Mouse (Mus musculus): Measurements from ENCODE around the gene Arhgap15. TPM values are rescaled to one million over a fixed set of nuclear protein-coding genes. Genes with fewer than 3 reads are reported as not detected.

The Arhgap15 gene
- total and polyA plus RNA-seq, 3 experiments: 1.5 to 2.8 TPM; not detected in 1

DNA sequence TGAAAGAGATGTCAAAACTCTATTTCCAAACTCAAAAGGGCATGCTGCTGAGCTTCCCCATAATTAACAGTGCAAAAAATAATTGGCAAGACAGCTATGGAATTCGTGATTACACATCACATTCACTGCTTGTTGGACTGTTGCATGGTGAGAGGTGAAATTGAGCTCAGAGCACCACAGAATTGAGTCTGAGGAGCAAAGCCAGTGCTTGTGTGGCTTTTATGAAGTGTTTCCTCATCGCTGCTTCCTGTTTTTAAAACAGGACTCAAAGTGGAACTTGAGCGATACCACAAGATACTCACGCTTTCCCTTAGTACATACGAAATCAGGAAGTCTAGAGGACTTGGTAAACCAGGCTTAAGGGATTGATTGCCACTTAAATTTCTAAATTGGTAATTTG is 24.0 kb downstream of the Arhgap15 start (continued):
- TF ChIP-seq CHD2 (IDR thresholded peaks at IDR 0.05; ENCODE audit: low read length) (no peak), GABPA (IDR thresholded peaks at IDR 0.05; ENCODE audit: low read depth, low read length) (no peak), CHD1 (IDR thresholded peaks at IDR 0.05; ENCODE audit: low read depth, low read length) (no peak), ZC3H11A (IDR thresholded peaks at IDR 0.05; ENCODE audit: low read depth, low read length) (no peak), TAL1 (IDR thresholded peaks at IDR 0.05; ENCODE audit: low read length) (no peak), ELF1 (IDR thresholded peaks at IDR 0.05; ENCODE audit: low read depth, low read length) (peak; percentile 76), USF2 (IDR thresholded peaks at IDR 0.05; ENCODE audit: borderline replicate concordance in 1 of 2, insufficient read depth in 1 of 2, low read depth in 1 of 2, low read length in 2 of 2) (no peak), POLR2AphosphoS2 (IDR thresholded peaks at IDR 0.05; ENCODE audit: low read length) (no peak), TCF12 (IDR thresholded peaks at IDR 0.05; ENCODE audit: low read depth, low read length) (0 out of 2 replicates have a peak, but pooled peaks have one; percentile 19), KAT2A (conservative IDR thresholded peaks at IDR 0.05; ENCODE audit: low read depth, low read length) (no peak), ETS1 (IDR thresholded peaks at IDR 0.05; ENCODE audit: low read depth, low read length) (peak; percentile 46)

- H3K9me3 ChIP-seq (replicated peaks; ENCODE audit: insufficient read depth, low read length): no peaks in the 10 kb centered on the region
- H3K4me3 ChIP-seq (ENCODE audit: control insufficient read depth in 1 of 2, insufficient read depth in 1 of 2, low read depth in 2 of 2, low read length in 2 of 2): no peak overlapping the region
These were observed 33.5 kb downstream of the Arhgap15 start for GRCm38 (mm10) chr2:43782157-43782556.

More at GRCm38 (mm10) chr2:43782157-43782556, 33.5 kb downstream of the Arhgap15 start:
- Histone ChIP-seq H3K4me1 (ENCODE audit: control insufficient read depth in 1 of 2, insufficient read depth in 2 of 2, low read length in 2 of 2) (peaks cover 2 to 8% of the 10 kb centered on the region in 2 experiments; a peak in 2 of 4 replicates), H3K9ac (ENCODE audit: control insufficient read depth, low read depth, low read length, poor library complexity, severe bottlenecking) (no peak overlapping the region), H3K36me3 (ENCODE audit: control insufficient read depth in 1 of 2, insufficient read depth in 2 of 2, low read length in 2 of 2) (peaks cover 0 to 11% of the 10 kb centered on the region in 2 experiments; a peak in 2 of 4 replicates), H3K27me3 (ENCODE audit: control insufficient read depth in 1 of 2, insufficient read depth in 2 of 2, low read length in 2 of 2) (no peaks in the 10 kb centered on the region), H3K79me2 (ENCODE audit: control insufficient read depth, insufficient read depth, low read length, poor library complexity) (no peaks in the 10 kb centered on the region), H3K27ac (ENCODE audit: control insufficient read depth, low read depth, low read length) (no peak overlapping the region)
- DNase-seq (ENCODE audit: low read depth, low spot score): no peak
- TF ChIP-seq POLR2A (IDR thresholded peaks at IDR 0.05; ENCODE audit: control insufficient read depth in 1 of 2, insufficient read depth in 1 of 2, low read depth in 1 of 2, low read length in 2 of 2, poor library complexity in 1 of 2) (no peak), MEF2A (IDR thresholded peaks at IDR 0.05; ENCODE audit: extremely low read depth, insufficient replicate concordance, low read depth, low read length, poor library complexity, severe bottlenecking) (no peak), ZKSCAN1 (IDR thresholded peaks at IDR 0.05; ENCODE audit: low read depth, low read length) (no peak), ZNF384 (IDR thresholded peaks at IDR 0.05; ENCODE audit: low read depth, low read length) (no peak), MXI1 (IDR thresholded peaks at IDR 0.05; ENCODE audit: low read depth, low read length) (no peak), TBP (IDR thresholded peaks at IDR 0.05; ENCODE audit: low read depth, low read length) (no peak), RCOR1 (IDR thresholded peaks at IDR 0.05; ENCODE audit: low read depth, low read length) (no peak), POLR2AphosphoS5 (IDR thresholded peaks at IDR 0.05; ENCODE audit: borderline replicate concordance, low read depth, low read length) (no peak), E2F4 (IDR thresholded peaks at IDR 0.05; ENCODE audit: borderline replicate concordance, low read depth, low read length) (no peak), USF1 (IDR thresholded peaks at IDR 0.05; ENCODE audit: low read depth, low read length) (no peak), TCF12 (IDR thresholded peaks at IDR 0.05; ENCODE audit: low read depth, low read length) (no peak), USF2 (IDR thresholded peaks at IDR 0.05; ENCODE audit: borderline replicate concordance in 1 of 2, insufficient read depth in 1 of 2, low read depth in 1 of 2, low read length in 2 of 2) (no peak), ETS1 (IDR thresholded peaks at IDR 0.05; ENCODE audit: low read depth, low read length) (no peak), EP300 (IDR thresholded peaks at IDR 0.05; ENCODE audit: low read depth in 1 of 2, low read length in 2 of 2) (no peak), TAL1 (IDR thresholded peaks at IDR 0.05; ENCODE audit: low read length) (no peak), MYC (IDR thresholded peaks at IDR 0.05; ENCODE audit: low read depth, low read length) (no peak), KAT2A (conservative IDR thresholded peaks at IDR 0.05; ENCODE audit: low read depth, low read length) (no peak), MAZ (IDR thresholded peaks at IDR 0.05; ENCODE audit: low read depth, low read length) (no peak)
